Mouse (Mus musculus): ENCODE measurements around the gene Lcn9. TPM values are rescaled to one million over a fixed set of nuclear protein-coding genes. Genes with fewer than 3 reads are reported as not detected.

Lcn9 gene
- polyA plus RNA-seq (2015; fragmentation: Nextera tagmentation; extraction: Ambion mirVana) = not detected in 2 replicates

GRCm38 (mm10) chr2:25822806-25823205, at the start of gene Lcn9:
TSS of gene Lcn9 (plus strand) at chr2:25823153.
- WGBS = 59% methylated on average over 1 of the region's 1 CpGs
- no peak within 1 kb of the TSS for H3K9ac ChIP-seq (ENCODE audit: low read length)
- no peaks in the 10 kb centered on the region for H3K36me3 ChIP-seq (ENCODE audit: control insufficient read depth, insufficient read depth)
- no peaks in the 10 kb centered on the region for H3K9me3 ChIP-seq (replicated peaks; ENCODE audit: control insufficient read depth, low read length)
- H3K27ac ChIP-seq (ENCODE audit: low read length) = no peak within 1 kb of the TSS
- no peaks in the 10 kb centered on the region for H3K4me1 ChIP-seq (ENCODE audit: control insufficient read depth, insufficient read depth, low read length)
- ATAC-seq (replicated peaks; ENCODE audit: extremely low read depth, insufficient read depth, low FRiP score) = no peak
- no peaks in the 10 kb centered on the region for H3K27me3 ChIP-seq (ENCODE audit: control insufficient read depth, insufficient read depth, low read length)
- H3K4me3 ChIP-seq (ENCODE audit: low read length) = no peak within 1 kb of the TSS
- no peak within 1 kb of the TSS for H3K4me2 ChIP-seq (ENCODE audit: low read depth, low read length)

- Histone ChIP-seq H3K9ac (ENCODE audit: low read length) (no peak overlapping the region), H3K4me1 (ENCODE audit: control insufficient read depth, insufficient read depth, low read length) (no peaks in the 10 kb centered on the region), H3K27me3 (ENCODE audit: control insufficient read depth, insufficient read depth, low read length) (no peaks in the 10 kb centered on the region), H3K36me3 (ENCODE audit: control insufficient read depth, insufficient read depth) (no peaks in the 10 kb centered on the region), H3K9me3 (replicated peaks; ENCODE audit: control insufficient read depth, low read length) (no peaks in the 10 kb centered on the region), H3K4me3 (ENCODE audit: low read length) (no peak overlapping the region), H3K4me2 (ENCODE audit: low read depth, low read length) (no peak overlapping the region), H3K27ac (ENCODE audit: low read length) (no peak overlapping the region)
- no peak for ATAC-seq (replicated peaks; ENCODE audit: extremely low read depth, insufficient read depth, low FRiP score)
- 78% methylated on average over 2 of the region's 2 CpGs for WGBS
These were observed 49.4 kb upstream of the Lcn9 start for GRCm38 (mm10) chr2:25773507-25773906.

GRCm38 (mm10) chr2:25774640-25775039, 48.3 kb upstream of the Lcn9 start:
- Histone ChIP-seq H3K27ac (ENCODE audit: low read length) (no peak overlapping the region), H3K9ac (ENCODE audit: low read length) (no peak overlapping the region), H3K4me3 (ENCODE audit: low read length) (no peak overlapping the region), H3K4me1 (ENCODE audit: control insufficient read depth, insufficient read depth, low read length) (no peaks in the 10 kb centered on the region), H3K36me3 (ENCODE audit: control insufficient read depth, insufficient read depth) (no peaks in the 10 kb centered on the region), H3K27me3 (ENCODE audit: control insufficient read depth, insufficient read depth, low read length) (no peaks in the 10 kb centered on the region), H3K9me3 (replicated peaks; ENCODE audit: control insufficient read depth, low read length) (no peaks in the 10 kb centered on the region), H3K4me2 (ENCODE audit: low read depth, low read length) (no peak overlapping the region)
- 69% methylated on average over 2 of the region's 2 CpGs for WGBS
- no peak for ATAC-seq (replicated peaks; ENCODE audit: extremely low read depth, insufficient read depth, low FRiP score)

- H3K4me2 ChIP-seq (ENCODE audit: low read depth, low read length) = no peak overlapping the region
- no peak overlapping the region for H3K9ac ChIP-seq (ENCODE audit: low read length)
- H3K36me3 ChIP-seq (ENCODE audit: control insufficient read depth, insufficient read depth) = no peaks in the 10 kb centered on the region
- H3K4me1 ChIP-seq (ENCODE audit: control insufficient read depth, insufficient read depth, low read length) = no peaks in the 10 kb centered on the region
- no peak overlapping the region for H3K4me3 ChIP-seq (ENCODE audit: low read length)
- H3K9me3 ChIP-seq (replicated peaks; ENCODE audit: control insufficient read depth, low read length) = no peaks in the 10 kb centered on the region
- 72% methylated on average over 3 of the region's 3 CpGs for WGBS
- no peak overlapping the region for H3K27ac ChIP-seq (ENCODE audit: low read length)
- no peak for ATAC-seq (replicated peaks; ENCODE audit: extremely low read depth, insufficient read depth, low FRiP score)
- H3K27me3 ChIP-seq (ENCODE audit: control insufficient read depth, insufficient read depth, low read length) = peaks cover 2% of the 10 kb centered on the region; the same call in 1 of the 2 replicates
These were observed 47.0 kb upstream of the Lcn9 start for GRCm38 (mm10) chr2:25775991-25776390.

GRCm38 (mm10) chr2:25776717-25777116, 46.2 kb upstream of the Lcn9 start, which contains the start of gene Lcn11:
TSS of gene Lcn11 (plus strand) at chr2:25777017.
- ATAC-seq (replicated peaks; ENCODE audit: extremely low read depth, insufficient read depth, low FRiP score) = no peak
- no peak within 1 kb of the TSS for H3K27ac ChIP-seq (ENCODE audit: low read length)
- no peaks in the 10 kb centered on the region for H3K4me1 ChIP-seq (ENCODE audit: control insufficient read depth, insufficient read depth, low read length)
- no peaks in the 10 kb centered on the region for H3K9me3 ChIP-seq (replicated peaks; ENCODE audit: control insufficient read depth, low read length)
- H3K4me2 ChIP-seq (ENCODE audit: low read depth, low read length) = no peak within 1 kb of the TSS
- H3K4me3 ChIP-seq (ENCODE audit: low read length) = no peak within 1 kb of the TSS
- H3K9ac ChIP-seq (ENCODE audit: low read length) = no peak within 1 kb of the TSS
- no peaks in the 10 kb centered on the region for H3K36me3 ChIP-seq (ENCODE audit: control insufficient read depth, insufficient read depth)
- WGBS = 87% methylated on average over 1 of the region's 1 CpGs
- peaks cover 2% of the 10 kb centered on the region; the same call in 1 of the 2 replicates for H3K27me3 ChIP-seq (ENCODE audit: control insufficient read depth, insufficient read depth, low read length)

- Histone ChIP-seq H3K4me1 (ENCODE audit: control insufficient read depth, insufficient read depth, low read length) (no peaks in the 10 kb centered on the region), H3K27ac (ENCODE audit: low read length) (no peak overlapping the region), H3K36me3 (ENCODE audit: control insufficient read depth, insufficient read depth) (no peaks in the 10 kb centered on the region), H3K9me3 (replicated peaks; ENCODE audit: control insufficient read depth, low read length) (no peaks in the 10 kb centered on the region), H3K4me2 (ENCODE audit: low read depth, low read length) (no peak overlapping the region), H3K9ac (ENCODE audit: low read length) (no peak overlapping the region), H3K4me3 (ENCODE audit: low read length) (no peak overlapping the region), H3K27me3 (ENCODE audit: control insufficient read depth, insufficient read depth, low read length) (peaks cover 2% of the 10 kb centered on the region; the same call in 1 of the 2 replicates)
- no peak for ATAC-seq (replicated peaks; ENCODE audit: extremely low read depth, insufficient read depth, low FRiP score)
- 67% methylated on average over 9 of the region's 9 CpGs for WGBS
These were observed 43.9 kb upstream of the Lcn9 start for GRCm38 (mm10) chr2:25779076-25779475.

- no peak overlapping the region for H3K4me3 ChIP-seq (ENCODE audit: low read length)
- H3K27ac ChIP-seq (ENCODE audit: low read length) = no peak overlapping the region
- no peak for ATAC-seq (replicated peaks; ENCODE audit: extremely low read depth, insufficient read depth, low FRiP score)
- peaks cover 4% of the 10 kb centered on the region; the same call in 1 of the 2 replicates for H3K27me3 ChIP-seq (ENCODE audit: control insufficient read depth, insufficient read depth, low read length)
- no peak overlapping the region for H3K9ac ChIP-seq (ENCODE audit: low read length)
- 52% methylated on average over 4 of the region's 4 CpGs for WGBS
- no peaks in the 10 kb centered on the region for H3K4me1 ChIP-seq (ENCODE audit: control insufficient read depth, insufficient read depth, low read length)
- H3K36me3 ChIP-seq (ENCODE audit: control insufficient read depth, insufficient read depth) = no peaks in the 10 kb centered on the region
- no peak overlapping the region for H3K4me2 ChIP-seq (ENCODE audit: low read depth, low read length)
- no peaks in the 10 kb centered on the region for H3K9me3 ChIP-seq (replicated peaks; ENCODE audit: control insufficient read depth, low read length)
These were observed 42.0 kb upstream of the Lcn9 start for GRCm38 (mm10) chr2:25780921-25781320.

GRCm38 (mm10) chr2:25781957-25782356, 41.0 kb upstream of the Lcn9 start, which contains the start of gene Gm13539:
TSS of gene Gm13539 (plus strand) at chr2:25782257.
- ATAC-seq (replicated peaks; ENCODE audit: extremely low read depth, insufficient read depth, low FRiP score) = no peak
- 68% methylated on average over 3 of the region's 3 CpGs for WGBS
- peaks cover 4% of the 10 kb centered on the region; the same call in 1 of the 2 replicates for H3K27me3 ChIP-seq (ENCODE audit: control insufficient read depth, insufficient read depth, low read length)
- H3K36me3 ChIP-seq (ENCODE audit: control insufficient read depth, insufficient read depth) = no peaks in the 10 kb centered on the region
- no peaks in the 10 kb centered on the region for H3K9me3 ChIP-seq (replicated peaks; ENCODE audit: control insufficient read depth, low read length)
- no peak within 1 kb of the TSS for H3K4me3 ChIP-seq (ENCODE audit: low read length)
- no peaks in the 10 kb centered on the region for H3K4me1 ChIP-seq (ENCODE audit: control insufficient read depth, insufficient read depth, low read length)
- H3K4me2 ChIP-seq (ENCODE audit: low read depth, low read length) = no peak within 1 kb of the TSS
- H3K27ac ChIP-seq (ENCODE audit: low read length) = no peak within 1 kb of the TSS
- H3K9ac ChIP-seq (ENCODE audit: low read length) = no peak within 1 kb of the TSS

- WGBS = 61% methylated on average over 5 of the region's 5 CpGs
These were observed 37.2 kb upstream of the Lcn9 start for GRCm38 (mm10) chr2:25785573-25786322.

More at GRCm38 (mm10) chr2:25785573-25786322, 37.2 kb upstream of the Lcn9 start:
- H3K36me3 ChIP-seq (ENCODE audit: control insufficient read depth, insufficient read depth) = no peaks in the 10 kb centered on the region
- no peak overlapping the region for H3K4me2 ChIP-seq (ENCODE audit: low read depth, low read length)
- no peak overlapping the region for H3K27ac ChIP-seq (ENCODE audit: low read length)
- no peaks in the 10 kb centered on the region for H3K4me1 ChIP-seq (ENCODE audit: control insufficient read depth, insufficient read depth, low read length)
- no peak overlapping the region for H3K4me3 ChIP-seq (ENCODE audit: low read length)
- H3K27me3 ChIP-seq (ENCODE audit: control insufficient read depth, insufficient read depth, low read length) = peaks cover 4% of the 10 kb centered on the region; the same call in 1 of the 2 replicates
- no peaks in the 10 kb centered on the region for H3K9me3 ChIP-seq (replicated peaks; ENCODE audit: control insufficient read depth, low read length)
- H3K9ac ChIP-seq (ENCODE audit: low read length) = no peak overlapping the region
- ATAC-seq (replicated peaks; ENCODE audit: extremely low read depth, insufficient read depth, low FRiP score) = no peak
